10 mouse cellular contexts compared by ENCODE assay signal in the genomic region with DNA sequence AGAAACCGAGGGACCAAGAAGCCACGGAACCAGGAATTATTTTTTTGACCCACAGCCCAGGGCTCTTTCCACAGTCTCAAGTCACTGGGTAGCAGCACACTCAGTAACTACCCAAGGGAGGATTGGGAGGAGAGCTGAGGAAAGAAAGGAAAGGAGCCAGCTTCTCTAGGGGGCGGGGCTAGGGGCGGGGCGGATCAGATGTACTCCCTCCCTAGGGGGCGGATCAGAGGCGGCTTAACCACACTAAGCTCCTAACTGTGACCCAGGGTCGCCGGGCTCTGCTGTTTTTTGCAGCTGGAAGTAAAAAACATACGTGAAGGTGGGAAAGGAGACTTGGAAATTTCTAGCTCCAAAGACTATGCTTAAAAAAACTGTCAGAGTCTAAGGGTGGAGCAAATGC. TPM values are rescaled to one million over a fixed set of nuclear protein-coding genes. Genes with fewer than 3 reads are reported as not detected.
DNase-seq lines count a peak whose midpoint lies in the region; ATAC-seq and TF ChIP-seq lines count a peak whose summit lies in the region.
"Had no signal": no experiment of that assay in that cellular context is flagged by ENCODE, and none has a peak within 500 bp of the region (broad histone marks: within the 10 kb centered on the region; RNA-seq: fewer than 3 reads in every experiment).

No protein-coding gene starts in this region.

- 0 out of 2 replicates have a peak overlapping the region, but pooled peaks have one; percentile 3 for H3K4me2 ChIP-seq in heart, embryonic 12.5 days
- 0 out of 2 replicates have a peak overlapping the region, but pooled peaks have one; percentile 3 for H3K4me2 ChIP-seq in embryonic facial prominence, embryonic 12.5 days (replicated peaks)
- peak overlapping the region; percentile 11; the same call in 1 of the 2 replicates for H3K4me2 ChIP-seq in liver, embryonic 14.5 days (ENCODE audit: low read depth)

- DNase-seq in heart, adult 9 months (ENCODE audit: low spot score in 2 of 2), result no peak
- DNase-seq in ES-CJ7 (ENCODE audit: low read depth, low spot score), result peak; percentile 56
- DNase-seq in liver, embryonic 14.5 days (ENCODE audit: low read depth in 3 of 3, low spot score in 3 of 3), result peak in 2 of 3 experiments; percentile 16 to 20
- DNase-seq in urinary bladder, postnatal 10 days (ENCODE audit: low spot score), result no peak
- no peak for DNase-seq in cerebellum, postnatal 36 days
- no peak for DNase-seq in heart, adult 8-10 months (ENCODE audit: low spot score)
- DNase-seq: thymus, postnatal 25 days had no signal

- no peaks in the 10 kb centered on the region for H3K27me3 ChIP-seq in heart, embryonic 12.5 days (replicated peaks)
- no peaks in the 10 kb centered on the region for H3K27me3 ChIP-seq in embryonic facial prominence, embryonic 12.5 days
- no peaks in the 10 kb centered on the region for H3K27me3 ChIP-seq in liver, embryonic 14.5 days (ENCODE audit: control insufficient read depth, insufficient read depth, low read length)

- no peak overlapping the region for H3K4me3 ChIP-seq in heart, embryonic 12.5 days
- no peak overlapping the region for H3K4me3 ChIP-seq in embryonic facial prominence, embryonic 12.5 days
- H3K4me3 ChIP-seq in liver, embryonic 14.5 days (ENCODE audit: insufficient read depth in 1 of 2, low read depth in 2 of 2, low read length in 2 of 2), result no peak overlapping the region
- H3K4me3 ChIP-seq: megakaryocyte, embryonic 14.5 days had no signal

- 0 out of 2 replicates have a peak, but pooled peaks have one; percentile 23 for ATAC-seq in heart, embryonic 12.5 days (ENCODE audit: insufficient number of reproducible peaks, low FRiP score)
- ATAC-seq in embryonic facial prominence, embryonic 12.5 days (ENCODE audit: insufficient number of reproducible peaks, insufficient read depth, low FRiP score, low TSS enrichment), result no peak
- no peak for ATAC-seq in liver, embryonic 14.5 days (ENCODE audit: insufficient read depth)

- peaks cover 27% of the 10 kb centered on the region for H3K36me3 ChIP-seq in heart, embryonic 12.5 days
- peaks cover 11% of the 10 kb centered on the region for H3K36me3 ChIP-seq in embryonic facial prominence, embryonic 12.5 days
- H3K36me3 ChIP-seq in liver, embryonic 14.5 days (replicated peaks; ENCODE audit: control insufficient read depth, insufficient read depth, low read depth), result no peaks in the 10 kb centered on the region

- TF ChIP-seq CTCF in liver, embryonic 14.5 days (IDR thresholded peaks at IDR 0.05; ENCODE audit: low read depth), result no peak

- no peak for TF ChIP-seq EP300 in liver, embryonic 14.5 days (IDR thresholded peaks at IDR 0.05; ENCODE audit: low read depth)

- no peak overlapping the region for H3K9ac ChIP-seq in heart, embryonic 12.5 days
- no peak overlapping the region for H3K9ac ChIP-seq in embryonic facial prominence, embryonic 12.5 days
- H3K9ac ChIP-seq in liver, embryonic 14.5 days (replicated peaks), result no peak overlapping the region

- WGBS in heart, embryonic 12.5 days, result 6% methylated on average over 10 of the region's 10 CpGs
- WGBS in embryonic facial prominence, embryonic 12.5 days, result 3% methylated on average over 10 of the region's 10 CpGs
- 9% methylated on average over 10 of the region's 10 CpGs for WGBS in liver, embryonic 14.5 days (ENCODE audit: insufficient replicate concordance)

- H3K4me1 ChIP-seq in heart, embryonic 12.5 days (replicated peaks), result peaks cover 47% of the 10 kb centered on the region
- peaks cover 53% of the 10 kb centered on the region for H3K4me1 ChIP-seq in embryonic facial prominence, embryonic 12.5 days
- 0 out of 4 replicates have a peak, but pooled peaks cover 0 to 5% of the 10 kb centered on the region in 2 experiments for H3K4me1 ChIP-seq in liver, embryonic 14.5 days (replicated peaks; ENCODE audit: control insufficient read depth in 2 of 2, insufficient read depth in 2 of 2, low read length in 1 of 2)

- H3K9me3 ChIP-seq in heart, embryonic 12.5 days (replicated peaks), result no peaks in the 10 kb centered on the region
- H3K9me3 ChIP-seq in embryonic facial prominence, embryonic 12.5 days, result no peaks in the 10 kb centered on the region
- no peaks in the 10 kb centered on the region for H3K9me3 ChIP-seq in liver, embryonic 14.5 days (ENCODE audit: control insufficient read depth, low read length)
- H3K9me3 ChIP-seq: megakaryocyte, embryonic 14.5 days had no signal

- H3K27ac ChIP-seq in heart, embryonic 12.5 days (ENCODE audit: poor library complexity, severe bottlenecking), result no peak overlapping the region
- peak overlapping the region; percentile 79 for H3K27ac ChIP-seq in embryonic facial prominence, embryonic 12.5 days
- no peak overlapping the region for H3K27ac ChIP-seq in liver, embryonic 14.5 days

RNA-seq across cellular contexts. Expression of gene Timm22, which starts 39.5 kb away (rescaled TPM):
- polyA plus RNA-seq in heart, embryonic 12.5 days (2016; fragmentation: Nextera tagmentation; extraction: Ambion mirVana), result 94.5 and 102 TPM in 2 replicates
- 142 TPM in 2 replicates for polyA plus RNA-seq in embryonic facial prominence, embryonic 12.5 days (2016; fragmentation: Nextera tagmentation; extraction: Ambion mirVana)
- 6.2 and 11.1 TPM in 2 replicates for polyA plus RNA-seq in liver, embryonic 14.5 days (2012; rRNA removed)
- 47.4 and 47.8 TPM in 2 replicates for polyA plus RNA-seq in liver, embryonic 14.5 days (2014; fragmentation: Nextera tagmentation; extraction: Ambion mirVana)
- total RNA-seq in heart, adult 8-10 months (2022), result 10 to 100 TPM; 32.9 to 54.5 (median 39.9) TPM

RNA-seq across cellular contexts. Expression of gene Nxn, which starts 47.3 kb away (rescaled TPM):
- 32.2 TPM in 2 replicates for polyA plus RNA-seq in heart, embryonic 12.5 days (2016; fragmentation: Nextera tagmentation; extraction: Ambion mirVana)
- polyA plus RNA-seq in embryonic facial prominence, embryonic 12.5 days (2016; fragmentation: Nextera tagmentation; extraction: Ambion mirVana), result 72.1 and 77.9 TPM in 2 replicates
- 2.1 TPM in 2 replicates for polyA plus RNA-seq in liver, embryonic 14.5 days (2012; rRNA removed)
- polyA plus RNA-seq in liver, embryonic 14.5 days (2014; fragmentation: Nextera tagmentation; extraction: Ambion mirVana), result 1.9 and 2.5 TPM in 2 replicates
- 10 to 100 TPM in 3 of 4 experiments, 1 to 10 TPM in 1; 9.8 to 13.0 (median 11.0) TPM for total RNA-seq in heart, adult 8-10 months (2022)

Comparison
In these comparisons a context has a peak if more than half of its experiments do, and no peak if none do; other contexts are left out.
1. DNase-seq: peak in ES-CJ7 (single experiment) and liver, embryonic 14.5 days (2 of 3); none in heart, adult 9 months (0 of 2), urinary bladder, postnatal 10 days (single experiment), cerebellum, postnatal 36 days (0 of 2) and heart, adult 8-10 months (single experiment).
2. Peak in every context shown above with its lines, with median percentiles within 50 percentile points of each other: H3K4me2 ChIP-seq.